Comparison of ENCODE assay signal across 8 mouse cellular contexts in genomic region chr12:8313270-8313771, GRCm38 (mm10). TPM values are rescaled to one million over a fixed set of nuclear protein-coding genes. Genes with fewer than 3 reads are reported as not detected.
A peak's percentile ranks its signal among the peaks of the same experiment; 100 is the strongest.
DNase-seq lines count a peak whose midpoint lies in the region; ATAC-seq lines count a peak whose summit lies in the region.

Gene Hs1bp3 (plus strand): TSS chr12:8313432.

- H3K27me3 ChIP-seq in intestine, embryonic 14.5 days (replicated peaks; ENCODE audit: control insufficient read depth, insufficient read depth, low read length): peaks cover 12% of the 10 kb centered on the region
- peaks cover 46% of the 10 kb centered on the region for H3K27me3 ChIP-seq in midbrain, embryonic 10.5 days (ENCODE audit: low read depth, poor library complexity, severe bottlenecking)

- peaks cover 8% of the 10 kb centered on the region; the same call in 1 of the 2 replicates for H3K36me3 ChIP-seq in intestine, embryonic 14.5 days (ENCODE audit: control insufficient read depth, insufficient read depth, low read length)
- peaks cover 9% of the 10 kb centered on the region for H3K36me3 ChIP-seq in midbrain, embryonic 10.5 days

- peak within 1 kb of the TSS; percentile 61 for H3K4me3 ChIP-seq in intestine, embryonic 14.5 days (ENCODE audit: low read depth, low read length)
- H3K4me3 ChIP-seq in midbrain, embryonic 10.5 days: peak within 1 kb of the TSS; percentile 71

- peak; percentile 87 to 95 for DNase-seq in adrenal gland, adult (ENCODE audit: inconsistent age in 2 of 2, low spot score in 1 of 2)
- peak; percentile 93 for DNase-seq in embryo, embryonic 10 days (ENCODE audit: low spot score)
- DNase-seq in gastrocnemius, postnatal 25 days: peak; percentile 82
- DNase-seq in intestine, embryonic 14.5 days (ENCODE audit: low spot score): peak; percentile 98
- DNase-seq in left cerebral cortex, postnatal 36 days (ENCODE audit: low spot score in 2 of 2): peak; percentile 85 to 87
- peak; percentile 90 for DNase-seq in midbrain, embryonic 10.5 days (ENCODE audit: low spot score)
- DNase-seq in right cerebral cortex, postnatal 36 days (ENCODE audit: low spot score in 2 of 2): peak; percentile 68 to 77
- peak; percentile 88 for DNase-seq in yolk sac, embryonic 10.5 days (ENCODE audit: low spot score)

- peak within 1 kb of the TSS; percentile 86 for H3K4me2 ChIP-seq in intestine, embryonic 14.5 days (ENCODE audit: low read length)

- intact Hi-C loops in left cerebral cortex, postnatal 36 days (cut with DNase I): no loop called here

- H3K9me3 ChIP-seq in intestine, embryonic 14.5 days (ENCODE audit: control insufficient read depth, low read length): no peaks in the 10 kb centered on the region
- H3K9me3 ChIP-seq in midbrain, embryonic 10.5 days (replicated peaks): no peaks in the 10 kb centered on the region

- H3K9ac ChIP-seq in intestine, embryonic 14.5 days (ENCODE audit: low read length): peak within 1 kb of the TSS; percentile 57

- peaks cover 5% of the 10 kb centered on the region; the same call in 1 of the 2 replicates for H3K4me1 ChIP-seq in intestine, embryonic 14.5 days (replicated peaks; ENCODE audit: control insufficient read depth, insufficient read depth, low read length)
- H3K4me1 ChIP-seq in midbrain, embryonic 10.5 days: peaks cover 27% of the 10 kb centered on the region

- under 1% methylated on average over 38 of the region's 38 CpGs for WGBS in intestine, embryonic 14.5 days
- under 1% methylated on average over 38 of the region's 38 CpGs for WGBS in midbrain, embryonic 10.5 days

- H3K27ac ChIP-seq in intestine, embryonic 14.5 days (ENCODE audit: low read depth): no peak within 1 kb of the TSS
- peak within 1 kb of the TSS; percentile 86 for H3K27ac ChIP-seq in midbrain, embryonic 10.5 days (replicated peaks)

- ATAC-seq in intestine, embryonic 14.5 days (replicated peaks; ENCODE audit: low FRiP score, low TSS enrichment, low read depth): peak; percentile 83

RNA-seq across cellular contexts. Expression of gene Hs1bp3, which starts in this region (rescaled TPM):
- total RNA-seq in gastrocnemius, postnatal 25 days (2021): 1 to 10 TPM; 5.3 to 6.4 TPM
- polyA plus RNA-seq in intestine, embryonic 14.5 days (2014; fragmentation: Nextera tagmentation; extraction: Ambion mirVana): 15.4 and 15.7 TPM in 2 replicates
- 10 to 100 TPM in 1 of 2 experiments, 1 to 10 TPM in 1; 8.7 to 14.1 TPM for total RNA-seq in left cerebral cortex, postnatal 36 days (2021)
- 14.9 and 15.8 TPM in 2 replicates for polyA plus RNA-seq in midbrain, embryonic 10.5 days (2016; fragmentation: Nextera tagmentation; extraction: Ambion mirVana)
